Mouse (Mus musculus): ENCODE measurements at regions not wholly inside any gene's neighbourhood (a gene's known extent, or its start where the extent isn't known, plus 50 kb on each side); places are given as distances from the start of the nearest gene placed in this dataset.
"Not testable (repeated sequence)": the region's sequence is repeated elsewhere in the genome, so short reads cannot be mapped to it uniquely, and the experiment has no call there.

- Histone ChIP-seq H3K4me1 (ENCODE audit: control insufficient read depth, insufficient read depth, low read length) (no peaks in the 10 kb centered on the region), H3K27ac (ENCODE audit: insufficient read depth, low read depth, low read length) (no peak overlapping the region), H3K4me3 (ENCODE audit: insufficient read depth, low read depth, low read length) (no peak overlapping the region)
- 97% methylated on average over 1 of the region's 1 CpGs for WGBS
- TF ChIP-seq CTCF (IDR thresholded peaks at IDR 0.05; ENCODE audit: insufficient read depth, low read depth, low read length) (no peak), POLR2A (IDR thresholded peaks at IDR 0.05; ENCODE audit: insufficient read depth, low read depth, low read length) (no peak)
Measured at GRCm38 (mm10) chr6:6496789-6497188, 81.7 kb downstream of the Sem1 start.

- Histone ChIP-seq H3K4me3 (ENCODE audit: insufficient read depth, low read depth, low read length) (no peak overlapping the region), H3K27ac (ENCODE audit: insufficient read depth, low read depth, low read length) (no peak overlapping the region), H3K4me1 (ENCODE audit: control insufficient read depth, insufficient read depth, low read length) (no peaks in the 10 kb centered on the region)
- WGBS: 94% methylated on average over 4 of the region's 4 CpGs
- TF ChIP-seq CTCF (IDR thresholded peaks at IDR 0.05; ENCODE audit: insufficient read depth, low read depth, low read length) (no peak), POLR2A (IDR thresholded peaks at IDR 0.05; ENCODE audit: insufficient read depth, low read depth, low read length) (no peak)
Measured at GRCm38 (mm10) chr6:6496336-6496735, 82.1 kb downstream of the Sem1 start.

GRCm38 (mm10) chr6:6488191-6488590 lies 90.3 kb downstream of the Sem1 start:
- no peak for TF ChIP-seq CTCF (IDR thresholded peaks at IDR 0.05; ENCODE audit: insufficient read depth, low read depth, low read length)
- no peak for TF ChIP-seq POLR2A (IDR thresholded peaks at IDR 0.05; ENCODE audit: insufficient read depth, low read depth, low read length)
- 70% methylated on average over 4 of the region's 4 CpGs for WGBS
- Histone ChIP-seq H3K4me3 (ENCODE audit: insufficient read depth, low read depth, low read length) (no peak overlapping the region), H3K27ac (ENCODE audit: insufficient read depth, low read depth, low read length) (no peak overlapping the region), H3K4me1 (ENCODE audit: control insufficient read depth, insufficient read depth, low read length) (peaks cover 2% of the 10 kb centered on the region; the same call in 1 of the 2 replicates)

GRCm38 (mm10) chr6:6481596-6481995 lies 96.9 kb downstream of the Sem1 start:
- 89% methylated on average over 1 of the region's 1 CpGs for WGBS
- H3K4me1 ChIP-seq (ENCODE audit: control insufficient read depth, insufficient read depth, low read length); H3K27ac ChIP-seq (ENCODE audit: insufficient read depth, low read depth, low read length); H3K4me3 ChIP-seq (ENCODE audit: insufficient read depth, low read depth, low read length): not testable (repeated sequence)

- Histone ChIP-seq H3K4me3 (ENCODE audit: insufficient read depth, low read depth, low read length) (no peak overlapping the region), H3K4me1 (ENCODE audit: control insufficient read depth, insufficient read depth, low read length) (peaks cover 5% of the 10 kb centered on the region; the same call in 1 of the 2 replicates), H3K27ac (ENCODE audit: insufficient read depth, low read depth, low read length) (no peak overlapping the region)
- WGBS: 87% methylated on average over 8 of the region's 8 CpGs
- no peak for TF ChIP-seq CTCF (IDR thresholded peaks at IDR 0.05; ENCODE audit: insufficient read depth, low read depth, low read length)
- no peak for TF ChIP-seq POLR2A (IDR thresholded peaks at IDR 0.05; ENCODE audit: insufficient read depth, low read depth, low read length)
Measured at GRCm38 (mm10) chr6:6470397-6470796, 108.1 kb downstream of the Sem1 start.

DNA sequence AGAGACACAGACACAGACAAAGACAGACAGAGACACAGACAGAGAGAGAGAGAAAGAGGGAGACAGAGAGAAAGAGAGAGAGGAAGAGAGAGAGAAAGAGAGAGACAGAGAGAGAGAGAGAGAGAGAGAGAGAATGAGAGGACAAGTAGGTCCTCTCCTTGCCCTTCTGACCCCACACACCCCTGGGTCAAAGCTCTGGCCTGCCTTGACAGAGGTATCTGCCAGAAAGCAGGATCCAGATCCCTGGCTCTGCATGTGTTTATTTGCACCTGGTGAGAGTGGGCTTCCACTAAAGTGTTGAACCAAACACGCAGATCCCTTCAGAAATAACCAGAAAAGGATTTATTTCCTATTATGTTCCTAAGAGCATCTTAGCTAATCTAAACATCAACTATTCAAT lies 110.9 kb downstream of the Sem1 start:
- H3K4me1 ChIP-seq (ENCODE audit: control insufficient read depth, insufficient read depth, low read length): peaks cover 8% of the 10 kb centered on the region
- no peak overlapping the region for H3K4me3 ChIP-seq (ENCODE audit: insufficient read depth, low read depth, low read length)
- 57% methylated on average over 1 of the region's 1 CpGs for WGBS
- no peak overlapping the region for H3K27ac ChIP-seq (ENCODE audit: insufficient read depth, low read depth, low read length)
- no peak for TF ChIP-seq CTCF (IDR thresholded peaks at IDR 0.05; ENCODE audit: insufficient read depth, low read depth, low read length)
- TF ChIP-seq POLR2A (IDR thresholded peaks at IDR 0.05; ENCODE audit: insufficient read depth, low read depth, low read length): no peak

GRCm38 (mm10) chr6:6466231-6466630 lies 112.2 kb downstream of the Sem1 start:
- Histone ChIP-seq H3K27ac (ENCODE audit: insufficient read depth, low read depth, low read length) (no peak overlapping the region), H3K4me3 (ENCODE audit: insufficient read depth, low read depth, low read length) (no peak overlapping the region), H3K4me1 (ENCODE audit: control insufficient read depth, insufficient read depth, low read length) (peaks cover 8% of the 10 kb centered on the region)
- 80% methylated on average over 2 of the region's 2 CpGs for WGBS
- no peak for TF ChIP-seq CTCF (IDR thresholded peaks at IDR 0.05; ENCODE audit: insufficient read depth, low read depth, low read length)

DNA sequence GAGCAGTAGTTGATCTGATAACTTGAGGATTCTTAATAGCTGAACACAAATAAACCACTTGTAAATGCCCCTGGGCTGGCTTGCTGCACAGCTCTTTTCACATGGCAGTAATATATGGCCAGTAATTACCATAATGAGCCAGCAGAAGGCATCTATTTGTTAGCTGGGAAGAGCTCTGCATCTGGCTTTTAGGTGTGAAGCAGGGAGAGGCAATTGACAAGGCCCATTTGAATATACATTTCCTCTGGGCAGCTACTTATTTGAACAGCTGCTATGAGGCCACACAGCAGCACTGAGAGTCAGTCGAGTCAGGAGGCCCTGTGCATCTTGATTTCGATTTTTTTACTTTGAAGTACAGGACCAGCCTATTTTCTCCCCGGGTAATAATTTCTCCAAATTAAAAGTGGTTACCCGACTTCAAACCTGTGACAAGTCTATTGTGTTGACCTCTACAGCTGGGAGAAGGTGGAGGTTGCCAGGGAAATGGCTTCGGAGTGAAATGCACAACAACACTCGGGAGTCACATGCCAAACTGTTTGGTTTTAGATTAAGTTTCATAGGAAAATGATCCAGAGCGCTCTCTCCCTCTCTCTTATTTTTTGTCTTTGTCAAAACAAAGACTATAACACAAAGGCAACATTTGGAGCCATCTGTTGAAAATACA lies 114.5 kb downstream of the Sem1 start:
- peaks cover 5% of the 10 kb centered on the region for H3K4me1 ChIP-seq (ENCODE audit: control insufficient read depth, insufficient read depth, low read length)
- H3K4me3 ChIP-seq (ENCODE audit: insufficient read depth, low read depth, low read length): no peak overlapping the region
- TF ChIP-seq POLR2A (IDR thresholded peaks at IDR 0.05; ENCODE audit: insufficient read depth, low read depth, low read length) (no peak), CTCF (IDR thresholded peaks at IDR 0.05; ENCODE audit: insufficient read depth, low read depth, low read length) (no peak)
- 28% methylated on average over 7 of the region's 7 CpGs for WGBS
- H3K27ac ChIP-seq (ENCODE audit: insufficient read depth, low read depth, low read length): no peak overlapping the region

DNA sequence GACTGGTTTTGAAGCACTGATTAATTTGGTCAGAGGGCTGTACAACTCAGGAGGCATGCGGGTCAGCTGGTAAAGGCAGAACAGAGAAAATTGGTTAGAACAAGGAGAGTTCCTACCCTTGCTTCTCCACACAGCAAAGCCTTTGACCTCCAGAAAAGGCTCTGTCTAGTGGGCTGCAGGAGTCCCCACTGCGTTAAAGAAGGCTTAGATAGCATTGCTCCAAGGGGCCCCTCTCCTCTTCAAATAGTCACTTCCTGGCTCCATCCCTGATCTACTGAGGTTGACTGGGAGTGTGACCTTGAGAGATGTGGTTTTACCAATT lies 118.6 kb downstream of the Sem1 start:
- Histone ChIP-seq H3K4me1 (ENCODE audit: control insufficient read depth, insufficient read depth, low read length) (peaks cover 3% of the 10 kb centered on the region), H3K4me3 (ENCODE audit: insufficient read depth, low read depth, low read length) (no peak overlapping the region), H3K27ac (ENCODE audit: insufficient read depth, low read depth, low read length) (no peak overlapping the region)
- WGBS: 84% methylated on average over 2 of the region's 2 CpGs
- TF ChIP-seq POLR2A (IDR thresholded peaks at IDR 0.05; ENCODE audit: insufficient read depth, low read depth, low read length): no peak
- TF ChIP-seq CTCF (IDR thresholded peaks at IDR 0.05; ENCODE audit: insufficient read depth, low read depth, low read length): no peak
